Mouse (Mus musculus) frontal cortex, postnatal 25 days (tissue): ENCODE data around the gene Cwc22.

Experiments
- DNase-seq, 2 experiments: peaks; one replicate each; pipeline ENCODE4 v3.0.0; 2022; ENCODE audit warnings: low spot score in 2 of 2

Gene Cwc22

GRCm38 (mm10) chr2:77877156-77877855, 68.9 kb downstream of the Cwc22 start:
- no peak for DNase-seq

GRCm38 (mm10) chr2:77876331-77876730, 69.8 kb downstream of the Cwc22 start:
- DNase-seq, result no peak

GRCm38 (mm10) chr2:77875516-77875915, 70.7 kb downstream of the Cwc22 start:
- DNase-seq, result no peak

GRCm38 (mm10) chr2:77874678-77875077, 71.5 kb downstream of the Cwc22 start:
- no peak for DNase-seq

- DNase-seq, result no peak
These were observed 72.4 kb downstream of the Cwc22 start for GRCm38 (mm10) chr2:77873806-77874205.

- no peak for DNase-seq
These were observed 73.5 kb downstream of the Cwc22 start for GRCm38 (mm10) chr2:77872676-77873075.

GRCm38 (mm10) chr2:77871146-77871545, 75.0 kb downstream of the Cwc22 start:
- no peak for DNase-seq

GRCm38 (mm10) chr2:77869729-77870280, 76.4 kb downstream of the Cwc22 start:
- no peak for DNase-seq

GRCm38 (mm10) chr2:77863934-77864333, 82.2 kb downstream of the Cwc22 start:
- no peak for DNase-seq

GRCm38 (mm10) chr2:77863522-77863921, 82.7 kb downstream of the Cwc22 start:
- peak; percentile 19 to 20 for DNase-seq

GRCm38 (mm10) chr2:77841464-77841863, 104.7 kb downstream of the Cwc22 start:
- DNase-seq, result peak in 1 of 2 experiments; percentile 36

- DNase-seq, result no peak
These were observed 106.6 kb downstream of the Cwc22 start for GRCm38 (mm10) chr2:77839587-77839986.

- DNase-seq, result no peak
These were observed 107.5 kb downstream of the Cwc22 start for GRCm38 (mm10) chr2:77838688-77839087.

GRCm38 (mm10) chr2:77835781-77836180, 110.4 kb downstream of the Cwc22 start:
- DNase-seq, result no peak
